Mouse (Mus musculus) midbrain, embryonic 14.5 days (tissue): ENCODE data around the gene Trim17. TPM values are rescaled to one million over a fixed set of nuclear protein-coding genes. Genes with fewer than 3 reads are reported as not detected.

ENCODE experiments used
- ATAC-seq: fragments of 200-750 bp; cut with Nextera tagmentation; 2 replicates; pipeline ENCODE4 v1.8.0; 2017; ENCODE audit warnings: moderate number of reproducible peaks, moderate library complexity; ENCODE audit not compliant: low FRiP score, low TSS enrichment
- DNase-seq: peaks from one replicate; pipeline ENCODE4 v3.0.0-alpha.2; 2015
- H3K27ac ChIP-seq: fragments of 300-500 bp; sonication (generic); replicated peaks from 2 replicates; pipeline ENCODE4 v1.5.1; 2014; ENCODE audit warnings: mild to moderate bottlenecking, low read depth, low read length, moderate library complexity
- H3K27me3 ChIP-seq: fragments of 300-500 bp; sonication (generic); 2 replicates; pipeline ENCODE4 v1.6.1; 2014; ENCODE audit warnings: low read length, control low read depth, mixed read lengths; ENCODE audit not compliant: control insufficient read depth, insufficient read depth
- H3K36me3 ChIP-seq: fragments of 300-500 bp; sonication (generic); 2 replicates; pipeline ENCODE4 v1.6.1; 2014; ENCODE audit warnings: low read length, control low read depth; ENCODE audit not compliant: control insufficient read depth, insufficient read depth
- H3K4me1 ChIP-seq: fragments of 300-500 bp; sonication (generic); 2 replicates; pipeline ENCODE4 v1.6.1; 2014; ENCODE audit warnings: mild to moderate bottlenecking, antibody characterized with exemption, low read length, control low read depth; ENCODE audit not compliant: control insufficient read depth, insufficient read depth
- H3K4me2 ChIP-seq: fragments of 300-500 bp; sonication (generic); 2 replicates; pipeline ENCODE4 v1.6.1; 2014; ENCODE audit warnings: mild to moderate bottlenecking, low read length, moderate library complexity
- H3K4me3 ChIP-seq: fragments of 300-500 bp; sonication (generic); replicated peaks from 2 replicates; pipeline ENCODE4 v1.5.1; 2014; ENCODE audit warnings: low read depth, low read length
- H3K9ac ChIP-seq: fragments of 300-500 bp; sonication (generic); replicated peaks from 2 replicates; pipeline ENCODE4 v1.6.1; 2014; ENCODE audit warnings: mild to moderate bottlenecking, low read length, moderate library complexity
- H3K9me3 ChIP-seq: fragments of 300-500 bp; sonication (generic); 2 replicates; pipeline ENCODE4 v1.6.1; 2016; ENCODE audit warnings: low read length, control low read depth, mixed read lengths; ENCODE audit not compliant: control insufficient read depth
- WGBS: fragments of 180-500 bp; shearing (Covaris S2); extraction: QIAGEN DNeasy Blood & Tissue Kit; methylation state at CpG from one replicate; pipeline ENCODE4 v1.1.7; 2014; 5-methylcytosine and 5-hydroxymethylcytosine counted together
- polyA plus RNA-seq: library from polyadenylated mRNA; unstranded; fragments of >200 nt; fragmentation: Nextera tagmentation; extraction: Ambion mirVana; gene quantifications from 2 replicates; pipeline ENCODE4 v1.2.1, GENCODE M21; 2014

The Trim17 gene
- polyA plus RNA-seq, 1 experiment from 2014 or later = 1.1 TPM

GRCm38 (mm10) chr11:58969659-58970058 is 15.2 kb downstream of the Trim17 start:
- H3K36me3 ChIP-seq = peaks cover 24% of the 10 kb centered on the region

DNA sequence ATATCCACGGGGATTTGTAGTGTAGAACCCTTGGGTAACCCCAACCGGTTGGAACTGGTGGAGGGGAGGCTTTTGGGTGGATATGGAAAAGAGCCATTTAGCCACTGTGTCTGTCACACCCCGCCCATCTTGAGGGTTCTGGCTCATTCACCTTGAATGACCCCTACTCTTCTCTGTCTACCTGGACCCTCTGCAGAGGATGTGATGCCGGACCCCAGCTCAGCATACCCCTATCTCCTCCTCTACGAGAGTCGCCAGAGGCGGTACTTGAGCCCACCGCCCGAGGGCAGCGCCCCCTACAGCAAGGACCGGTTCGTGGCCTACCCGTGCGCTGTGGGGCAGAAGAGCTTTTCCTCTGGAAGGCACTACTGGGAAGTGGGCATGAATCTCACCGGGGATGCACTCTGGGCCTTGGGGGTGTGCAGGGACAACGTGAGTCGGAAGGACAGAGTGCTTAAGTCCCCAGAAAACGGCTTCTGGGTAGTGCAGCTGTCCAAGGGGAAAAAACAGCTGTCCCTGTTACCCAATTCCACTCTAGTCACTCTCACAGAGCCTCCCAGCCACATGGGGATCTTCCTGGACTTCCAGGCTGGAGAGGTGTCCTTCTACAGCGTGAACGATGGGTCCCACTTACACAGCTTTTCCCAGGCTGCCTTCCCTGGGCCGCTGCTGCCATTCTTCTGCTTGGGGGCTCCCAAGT is 16.5 kb downstream of the Trim17 start:
- Histone ChIP-seq H3K27me3 (no peaks in the 10 kb centered on the region), H3K4me2 (no peak overlapping the region), H3K27ac (no peak overlapping the region), H3K9ac (no peak overlapping the region), H3K9me3 (no peaks in the 10 kb centered on the region), H3K4me3 (no peak overlapping the region), H3K36me3 (peaks cover 24% of the 10 kb centered on the region), H3K4me1 (no peaks in the 10 kb centered on the region)
- 92% methylated on average over 21 of the region's 21 CpGs for WGBS
- ATAC-seq (no peak), DNase-seq (no peak)

More at GRCm38 (mm10) chr11:58969659-58970058, 15.2 kb downstream of the Trim17 start:
- Histone ChIP-seq H3K4me1 (no peaks in the 10 kb centered on the region), H3K27me3 (no peaks in the 10 kb centered on the region), H3K27ac (no peak overlapping the region), H3K9me3 (no peaks in the 10 kb centered on the region), H3K9ac (no peak overlapping the region), H3K4me3 (no peak overlapping the region), H3K4me2 (no peak overlapping the region)
- WGBS = 80% methylated on average over 6 of the region's 6 CpGs
- DNase-seq = no peak
- ATAC-seq = no peak

DNA sequence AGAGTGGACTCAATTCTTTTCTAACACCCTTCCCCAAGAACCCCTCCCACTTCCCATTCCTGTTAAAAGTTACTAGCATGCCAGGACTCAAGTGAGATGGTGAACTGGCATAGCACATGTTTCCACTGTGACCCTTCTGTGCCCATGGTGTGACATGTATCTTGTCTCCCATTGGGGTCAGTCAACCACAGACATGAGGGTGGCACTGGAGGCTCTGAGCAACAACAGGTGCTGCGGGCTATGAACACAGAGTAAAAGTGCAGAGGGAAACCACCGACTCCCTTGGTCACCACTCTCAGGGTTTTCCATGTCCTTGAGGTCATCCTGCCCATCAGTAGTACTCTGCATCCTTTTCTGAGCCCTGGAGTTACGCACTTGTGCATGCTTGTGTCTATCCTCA is 17.3 kb downstream of the Trim17 start:
- 92% methylated on average over 3 of the region's 3 CpGs for WGBS
- H3K4me1 ChIP-seq = peaks cover under 1% of the 10 kb centered on the region
- H3K27me3 ChIP-seq = no peaks in the 10 kb centered on the region
- no peak overlapping the region for H3K4me2 ChIP-seq
- H3K36me3 ChIP-seq = peaks cover 24% of the 10 kb centered on the region
- no peak overlapping the region for H3K27ac ChIP-seq
- ATAC-seq (no peak), DNase-seq (no peak)
- no peak overlapping the region for H3K9ac ChIP-seq
- no peak overlapping the region for H3K4me3 ChIP-seq
- H3K9me3 ChIP-seq = no peaks in the 10 kb centered on the region

DNA sequence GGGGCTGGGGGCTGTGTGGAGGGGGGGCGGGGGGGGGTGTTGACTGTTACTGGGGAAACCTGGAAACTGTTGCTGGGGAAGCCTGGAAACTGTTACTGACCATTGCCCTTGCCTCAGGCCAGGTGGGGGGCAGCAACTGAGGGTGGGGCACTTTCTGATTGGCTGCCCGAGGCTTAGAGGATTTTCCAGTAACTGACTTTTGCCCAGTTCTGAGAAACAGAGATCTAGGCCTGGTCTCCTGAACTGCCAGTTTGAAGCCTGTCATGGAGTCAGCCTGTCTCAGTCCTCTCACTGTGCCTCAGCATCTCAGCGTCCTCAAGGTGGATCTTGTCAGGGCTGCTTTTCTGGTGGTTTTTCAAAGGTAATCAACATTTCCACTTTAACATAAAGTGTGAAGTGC is 19.9 kb downstream of the Trim17 start:
- H3K36me3 ChIP-seq = peaks cover 22% of the 10 kb centered on the region
- H3K4me1 ChIP-seq = peaks cover 13% of the 10 kb centered on the region
- DNase-seq (no peak), ATAC-seq (no peak)
- H3K9me3 ChIP-seq = no peaks in the 10 kb centered on the region
- no peak overlapping the region for H3K9ac ChIP-seq
- no peaks in the 10 kb centered on the region for H3K27me3 ChIP-seq
- H3K4me2 ChIP-seq = no peak overlapping the region
- H3K4me3 ChIP-seq = no peak overlapping the region
- WGBS = 89% methylated on average over 3 of the region's 3 CpGs
- no peak overlapping the region for H3K27ac ChIP-seq

DNA sequence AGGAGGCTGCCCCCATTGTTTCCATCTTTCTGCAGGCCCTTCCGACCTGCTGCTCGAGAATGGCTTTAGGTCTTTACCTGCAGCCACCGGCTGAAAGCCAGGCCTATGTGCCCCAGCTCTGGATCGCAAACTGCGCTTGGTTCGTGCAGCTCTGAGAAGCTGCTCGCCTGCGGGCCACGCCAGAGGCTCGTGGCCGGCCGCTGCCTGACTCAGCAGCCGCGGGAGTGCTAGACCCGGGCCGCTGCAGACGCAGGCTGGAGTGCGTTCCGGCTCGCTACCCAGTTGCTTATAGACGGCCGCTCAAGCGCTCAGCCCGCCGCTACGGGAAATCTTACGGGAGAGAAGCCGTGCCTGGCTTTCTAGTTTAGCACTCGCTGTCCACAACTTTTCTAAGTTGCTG is 22.7 kb downstream of the Trim17 start:
- Histone ChIP-seq H3K4me3 (peak overlapping the region; percentile 92), H3K9ac (peak overlapping the region; percentile 88), H3K27me3 (no peaks in the 10 kb centered on the region), H3K4me2 (peak overlapping the region; percentile 99), H3K36me3 (peaks cover 5% of the 10 kb centered on the region), H3K4me1 (peaks cover 22% of the 10 kb centered on the region), H3K9me3 (no peaks in the 10 kb centered on the region), H3K27ac (peak overlapping the region; percentile 62)
- DNase-seq (no peak), ATAC-seq (no peak)
- under 1% methylated on average over 29 of the region's 29 CpGs for WGBS

DNA sequence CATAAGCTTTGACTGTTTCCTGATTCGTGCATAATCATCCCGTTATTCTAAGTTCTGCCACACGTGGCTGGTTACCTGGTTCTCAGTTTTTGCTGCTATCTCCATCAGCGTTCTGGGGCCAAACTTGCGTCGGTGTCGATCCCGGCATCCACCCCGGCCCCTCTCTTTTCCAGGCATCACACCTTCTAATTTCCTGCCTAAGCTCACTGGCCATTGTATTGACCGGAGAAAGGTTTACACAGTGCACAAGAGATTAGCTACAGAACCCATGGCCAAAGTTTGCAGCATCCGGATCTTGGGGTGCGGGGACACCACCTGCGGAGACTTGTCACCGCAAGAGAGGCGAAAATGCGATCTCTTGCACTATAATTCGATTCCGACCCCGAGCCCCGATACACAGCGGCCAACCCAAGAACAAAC is 23.1 kb downstream of the Trim17 start:
- Histone ChIP-seq H3K36me3 (peaks cover 10% of the 10 kb centered on the region), H3K27ac (peak overlapping the region; percentile 62), H3K27me3 (no peaks in the 10 kb centered on the region), H3K4me1 (peaks cover 22% of the 10 kb centered on the region), H3K4me2 (peak overlapping the region; percentile 99), H3K4me3 (peak overlapping the region; percentile 92), H3K9me3 (no peaks in the 10 kb centered on the region), H3K9ac (peak overlapping the region; percentile 88)
- under 1% methylated on average over 21 of the region's 21 CpGs for WGBS
- no peak for DNase-seq
- no peak for ATAC-seq

DNA sequence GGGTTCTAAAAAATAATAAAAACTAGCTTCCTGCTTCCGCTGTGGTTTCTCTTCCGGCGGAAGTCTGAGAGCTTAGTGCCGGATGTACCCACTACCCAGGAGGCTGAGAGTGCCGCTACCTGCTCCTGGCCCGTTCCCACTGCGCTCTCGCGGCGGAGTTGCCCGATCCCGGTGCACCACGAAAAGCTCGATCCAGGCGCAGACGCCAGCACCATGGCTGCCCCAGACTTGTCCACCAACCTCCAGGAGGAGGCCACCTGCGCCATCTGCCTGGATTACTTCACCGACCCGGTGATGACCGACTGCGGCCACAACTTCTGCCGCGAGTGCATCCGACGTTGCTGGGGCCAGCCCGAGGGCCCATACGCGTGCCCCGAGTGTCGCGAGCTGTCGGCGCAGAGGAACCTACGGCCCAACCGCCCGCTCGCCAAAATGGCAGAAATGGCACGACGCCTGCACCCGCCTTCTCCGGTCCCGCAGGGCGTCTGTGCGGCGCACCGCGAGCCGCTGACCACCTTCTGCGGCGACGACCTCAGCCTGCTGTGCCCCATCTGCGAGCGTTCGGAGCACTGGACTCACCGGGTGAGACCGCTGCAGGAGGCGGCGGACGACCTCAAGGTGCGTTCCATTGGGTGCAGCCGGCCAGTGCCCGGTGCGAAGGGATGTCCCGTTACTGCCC is 23.7 kb downstream of the Trim17 start, which contains the start of gene Trim11:
TSS of gene Trim11 (plus strand) at position 67 of the 679 bp plus-strand sequence.
- peak within 1 kb of the TSS; percentile 92 for H3K4me3 ChIP-seq
- peak within 1 kb of the TSS; percentile 62 for H3K27ac ChIP-seq
- under 1% methylated on average over 64 of the region's 64 CpGs for WGBS
- H3K9me3 ChIP-seq = no peaks in the 10 kb centered on the region
- H3K27me3 ChIP-seq = no peaks in the 10 kb centered on the region
- peak within 1 kb of the TSS; percentile 88 for H3K9ac ChIP-seq
- H3K4me2 ChIP-seq = peak within 1 kb of the TSS; percentile 99
- peaks cover 22% of the 10 kb centered on the region for H3K4me1 ChIP-seq
- ATAC-seq (peak; percentile 68; the same call in 1 of the 2 replicates), DNase-seq (peak; percentile 88)
- H3K36me3 ChIP-seq = peaks cover 14% of the 10 kb centered on the region

DNA sequence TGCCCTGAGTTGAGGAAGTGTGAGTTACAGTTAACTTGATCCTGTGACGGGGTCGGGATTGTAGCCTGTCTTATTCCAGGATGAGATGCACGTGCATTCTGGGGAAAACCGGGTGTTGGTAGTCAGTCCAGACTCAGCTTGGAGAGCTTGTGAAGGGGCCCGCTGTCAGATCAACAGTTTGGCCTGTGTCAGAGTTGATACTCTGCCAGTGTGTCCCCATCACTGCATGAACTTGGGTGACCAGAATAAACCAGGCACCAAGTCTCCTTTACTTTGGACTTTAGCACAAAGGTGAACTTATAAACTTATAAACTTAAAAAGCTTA is 24.2 kb downstream of the Trim17 start:
- Histone ChIP-seq H3K27me3 (no peaks in the 10 kb centered on the region), H3K4me2 (peak overlapping the region; percentile 99), H3K9ac (peak overlapping the region; percentile 88), H3K36me3 (peaks cover 16% of the 10 kb centered on the region), H3K4me3 (peak overlapping the region; percentile 92), H3K9me3 (no peaks in the 10 kb centered on the region), H3K4me1 (peaks cover 22% of the 10 kb centered on the region), H3K27ac (no peak overlapping the region)
- 8% methylated on average over 5 of the region's 5 CpGs for WGBS
- ATAC-seq (no peak), DNase-seq (no peak)

GRCm38 (mm10) chr11:58979183-58979582 is 24.7 kb downstream of the Trim17 start:
- peaks cover 22% of the 10 kb centered on the region for H3K4me1 ChIP-seq
- 88% methylated on average over 3 of the region's 3 CpGs for WGBS
- ATAC-seq (no peak), DNase-seq (no peak)
- H3K4me3 ChIP-seq = peak overlapping the region; percentile 92
- H3K9ac ChIP-seq = peak overlapping the region; percentile 88
- H3K4me2 ChIP-seq = peak overlapping the region; percentile 99
- peaks cover 21% of the 10 kb centered on the region for H3K36me3 ChIP-seq
- H3K27ac ChIP-seq = no peak overlapping the region
- H3K27me3 ChIP-seq = no peaks in the 10 kb centered on the region
- H3K9me3 ChIP-seq = no peaks in the 10 kb centered on the region
